Mouse (Mus musculus) 3134 (cell line): ENCODE measurements around the gene Chrm3.
"Not testable (repeated sequence)": the region's sequence is repeated elsewhere in the genome, so short reads cannot be mapped to it uniquely, and the experiment has no call there.

Source experiments
- DNase-seq: peaks from one replicate; pipeline ENCODE4 v3.0.0-alpha.2; 2011; ENCODE audit warnings: low spot score; ENCODE audit not compliant: insufficient read length; ENCODE audit errors: extremely low read depth

Chrm3 gene

GRCm38 (mm10) chr13:10360777-10361176 lies at the start of gene Chrm3:
Gene Chrm3, minus strand, starts transcription at chr13:10360847.
- no peak for DNase-seq

- no peak for DNase-seq
Observed at GRCm38 (mm10) chr13:10394364-10394763, 33.7 kb upstream of the Chrm3 start.

GRCm38 (mm10) chr13:10375487-10375886 lies 14.8 kb upstream of the Chrm3 start:
- DNase-seq = not testable (repeated sequence)

- DNase-seq = no peak
Observed at GRCm38 (mm10) chr13:10360199-10360694, 400 bp downstream of the Chrm3 start.

GRCm38 (mm10) chr13:10359516-10360198 lies 990 bp downstream of the Chrm3 start:
- no peak for DNase-seq

GRCm38 (mm10) chr13:10355796-10356195 lies 4.9 kb downstream of the Chrm3 start:
- DNase-seq = no peak

GRCm38 (mm10) chr13:10354885-10355575 lies 5.6 kb downstream of the Chrm3 start:
- no peak for DNase-seq

- no peak for DNase-seq
Observed at GRCm38 (mm10) chr13:10352141-10352540, 8.5 kb downstream of the Chrm3 start.

GRCm38 (mm10) chr13:10344362-10344761 lies 16.3 kb downstream of the Chrm3 start:
- DNase-seq = no peak

- DNase-seq = no peak
Observed at GRCm38 (mm10) chr13:10335558-10335957, 25.1 kb downstream of the Chrm3 start.

GRCm38 (mm10) chr13:10332762-10333161 lies 27.9 kb downstream of the Chrm3 start:
- DNase-seq = no peak

- DNase-seq = no peak
Observed at GRCm38 (mm10) chr13:10309811-10310210, 50.8 kb downstream of the Chrm3 start.

GRCm38 (mm10) chr13:10295160-10295559 lies 65.5 kb downstream of the Chrm3 start:
- no peak for DNase-seq

- no peak for DNase-seq
Observed at GRCm38 (mm10) chr13:10284331-10284730, 76.3 kb downstream of the Chrm3 start.

GRCm38 (mm10) chr13:10274907-10275306 lies 85.7 kb downstream of the Chrm3 start:
- no peak for DNase-seq

GRCm38 (mm10) chr13:10263784-10264183 lies 96.9 kb downstream of the Chrm3 start:
- no peak for DNase-seq

GRCm38 (mm10) chr13:10253049-10253448 lies 107.6 kb downstream of the Chrm3 start:
- no peak for DNase-seq

- DNase-seq = no peak
Observed at GRCm38 (mm10) chr13:10251499-10252179, 109.0 kb downstream of the Chrm3 start.

GRCm38 (mm10) chr13:10244243-10244998 lies 116.2 kb downstream of the Chrm3 start:
- DNase-seq = no peak

GRCm38 (mm10) chr13:10240238-10240637 lies 120.4 kb downstream of the Chrm3 start:
- no peak for DNase-seq

- DNase-seq = no peak
Observed at GRCm38 (mm10) chr13:10239825-10240224, 120.8 kb downstream of the Chrm3 start.
